Mouse (Mus musculus) ES-E14 (cell line): ENCODE measurements around the gene Txn2. TPM values are rescaled to one million over a fixed set of nuclear protein-coding genes. Genes with fewer than 3 reads are reported as not detected.
"Not testable (repeated sequence)": the region's sequence is repeated elsewhere in the genome, so short reads cannot be mapped to it uniquely, and the experiment has no call there.

Experiments used
- DNase-seq: peaks from one replicate; pipeline ENCODE4 v3.0.0-alpha.2; 2013; ENCODE audit warnings: low read depth, low spot score
- H3K27ac ChIP-seq: 2 replicates; pipeline ENCODE4 v1.5.1; 2012; ENCODE audit warnings: low read depth, mild to moderate bottlenecking, low read length, moderate library complexity, mixed read lengths; ENCODE audit not compliant: poor library complexity, insufficient read depth, severe bottlenecking
- H3K36me3 ChIP-seq: 2 replicates; pipeline ENCODE4 v1.6.1; 2012; ENCODE audit warnings: mild to moderate bottlenecking, low read length, moderate library complexity, mixed read lengths; ENCODE audit not compliant: control insufficient read depth, poor library complexity, insufficient read depth, severe bottlenecking
- H3K4me1 ChIP-seq, 2 experiments: fragments of 150-350 bp in 1 of 2; sonication (generic) in 1 of 2; 2 replicates each; pipeline ENCODE4 v1.6.1; 2012; ENCODE audit warnings: low read length in 2 of 2, mild to moderate bottlenecking in 1 of 2, mixed read lengths in 1 of 2; ENCODE audit not compliant: control insufficient read depth in 2 of 2, insufficient read depth in 2 of 2, poor library complexity in 1 of 2
- H3K4me3 ChIP-seq, 2 experiments: fragments of 150-350 bp in 1 of 2; sonication (generic) in 1 of 2; 2 replicates each; pipeline ENCODE4 v1.5.1; 2012; ENCODE audit warnings: low read length in 2 of 2, low read depth in 1 of 2, mild to moderate bottlenecking in 1 of 2, mixed read lengths in 1 of 2; ENCODE audit not compliant: insufficient read depth in 1 of 2, poor library complexity in 1 of 2, severe bottlenecking in 1 of 2
- H3K9ac ChIP-seq: 2 replicates; pipeline ENCODE4 v1.6.1; 2012; ENCODE audit warnings: low read depth, mild to moderate bottlenecking, low read length, mixed read lengths; ENCODE audit not compliant: poor library complexity, insufficient read depth, severe bottlenecking
- H3K9me3 ChIP-seq: fragments of 150-350 bp; sonication (generic); 2 replicates; pipeline ENCODE4 v1.6.1; 2012; ENCODE audit warnings: low read depth, mild to moderate bottlenecking, low read length; ENCODE audit not compliant: control insufficient read depth, insufficient read depth
- CHD2 ChIP-seq: IDR thresholded peaks from 2 replicates; pipeline ENCODE4 v1.6.1; 2014; ENCODE audit warnings: mild to moderate bottlenecking, low read depth, low read length, inconsistent platforms
- HCFC1 ChIP-seq: IDR thresholded peaks from 2 replicates; pipeline ENCODE4 v1.6.1; 2012; ENCODE audit warnings: low read length, inconsistent platforms, borderline replicate concordance; ENCODE audit not compliant: insufficient read depth
- MAFK ChIP-seq: IDR thresholded peaks from 2 replicates; pipeline ENCODE4 v1.6.1; 2014; ENCODE audit warnings: mild to moderate bottlenecking, low read depth, low read length, inconsistent platforms; ENCODE audit not compliant: insufficient read depth
- ZC3H11A ChIP-seq: IDR thresholded peaks from 2 replicates; pipeline ENCODE4 v1.6.1; 2012; ENCODE audit warnings: low read depth, mild to moderate bottlenecking, inconsistent platforms, low read length, borderline replicate concordance
- ZNF384 ChIP-seq: IDR thresholded peaks from 2 replicates; pipeline ENCODE4 v1.6.1; 2012; ENCODE audit warnings: low read depth, low read length, inconsistent platforms
- in situ Hi-C, 2 experiments: fragments of 600-800 bp; cut with MboI; formaldehyde crosslinking; loops; one replicate each; pipeline ENCODE4 v1.15.1; 2025; ENCODE audit warnings: low sequenced_read_pairs in 2 of 2, inconsistent platforms in 1 of 2; ENCODE audit not compliant: unreplicated experiment in 2 of 2
- total RNA-seq: library from RNA; depleted of rRNA; stranded (reverse); fragments of 300-350 nt; gene quantifications from 2 replicates; pipeline ENCODE4 v1.2.3, GENCODE M21; 2012; rRNA removed

Gene Txn2
- total RNA-seq, 1 experiment: 91.1 TPM

- in situ Hi-C loops: no loop called here
- Histone ChIP-seq H3K9me3 (no peaks in the 10 kb centered on the region), H3K9ac (peak overlapping the region; percentile 8; the same call in 1 of the 2 replicates), H3K4me3 (no peak overlapping the region), H3K4me1 (peaks cover 19 to 30% of the 10 kb centered on the region in 2 experiments), H3K27ac (peak overlapping the region; percentile 81), H3K36me3 (no peaks in the 10 kb centered on the region)
- DNase-seq: no peak
- TF ChIP-seq CHD2 (no peak), ZNF384 (0 out of 2 replicates have a peak, but pooled peaks have one; percentile 31)
Observed at GRCm38 (mm10) chr15:77868340-77868739, 60.5 kb downstream of the Txn2 start.

- DNase-seq, H3K36me3 ChIP-seq, in situ Hi-C loops, H3K9me3 ChIP-seq: not testable (repeated sequence)
- Histone ChIP-seq H3K27ac (peak overlapping the region; percentile 100), H3K4me3 (peak overlapping the region in 1 of 2 experiments; percentile 51; a peak in 2 of 4 replicates), H3K4me1 (peaks cover 23 to 37% of the 10 kb centered on the region in 2 experiments), H3K9ac (peak overlapping the region; percentile 64)
- TF ChIP-seq ZNF384: peak; percentile 96
Observed at GRCm38 (mm10) chr15:77867231-77867968, 61.4 kb downstream of the Txn2 start.

GRCm38 (mm10) chr15:77866583-77867220, 62.1 kb downstream of the Txn2 start:
- peak overlapping the region; percentile 100 for H3K27ac ChIP-seq
- H3K9ac ChIP-seq: peak overlapping the region; percentile 64

More at GRCm38 (mm10) chr15:77866583-77867220, 62.1 kb downstream of the Txn2 start:
- peaks cover 23 to 37% of the 10 kb centered on the region in 2 experiments for H3K4me1 ChIP-seq
- H3K4me3 ChIP-seq: peak overlapping the region in 1 of 2 experiments; percentile 51; a peak in 3 of 4 replicates
- TF ChIP-seq CHD2 (no peak), MAFK (no peak), ZNF384 (no peak), ZC3H11A (no peak), HCFC1 (no peak)
- H3K36me3 ChIP-seq: no peaks in the 10 kb centered on the region
- in situ Hi-C loops: no loop called here
- no peaks in the 10 kb centered on the region for H3K9me3 ChIP-seq
- no peak for DNase-seq

Other genes starting within 250 kb of the Txn2 start
- gene Apol7e, start 230.1 kb downstream of the Txn2 start, total RNA-seq: 0.13 TPM in 1 of 2 replicates, not detected in the other
- not detected in 2 replicates for gene Apol9b, start 200.0 kb downstream of the Txn2 start, total RNA-seq
- gene Apol8, start 172.0 kb downstream of the Txn2 start, total RNA-seq: 1.8 and 3.1 TPM in 2 replicates
- 146 and 152 TPM in 2 replicates for gene Myh9, start 86.8 kb downstream of the Txn2 start, total RNA-seq
- 21.9 and 33.6 TPM in 2 replicates for gene Foxred2, start 27.7 kb upstream of the Txn2 start, total RNA-seq
- gene Eif3d, start 41.8 kb upstream of the Txn2 start, total RNA-seq: 340 and 419 TPM in 2 replicates
- gene Cacng2, start 191.0 kb upstream of the Txn2 start, total RNA-seq: not detected in 2 replicates
- 12.6 and 12.8 TPM in 2 replicates for gene Ift27, start 245.1 kb upstream of the Txn2 start, total RNA-seq